12 mouse cellular contexts compared by ENCODE assay signal in genomic region chr1:153273657-153274056, GRCm38 (mm10). TPM values are rescaled to one million over a fixed set of nuclear protein-coding genes. Genes with fewer than 3 reads are reported as not detected.
DNase-seq lines count a peak whose midpoint lies in the region; ATAC-seq lines count a peak whose summit lies in the region.
"Had no signal": no experiment of that assay in that cellular context is flagged by ENCODE, and none has a peak within 500 bp of the region (broad histone marks: within the 10 kb centered on the region; RNA-seq: fewer than 3 reads in every experiment).

No protein-coding gene starts in this region.

- H3K36me3 ChIP-seq in kidney, embryonic 14.5 days (ENCODE audit: control insufficient read depth, insufficient read depth, low read length), result no peaks in the 10 kb centered on the region
- H3K36me3 ChIP-seq in intestine, embryonic 16.5 days (ENCODE audit: control insufficient read depth, insufficient read depth, low read length), result no peaks in the 10 kb centered on the region
- H3K36me3 ChIP-seq: limb, embryonic 12.5 days had no signal

- 60% methylated on average over 8 of the region's 8 CpGs for WGBS in kidney, embryonic 14.5 days
- 31% methylated on average over 8 of the region's 8 CpGs for WGBS in intestine, embryonic 16.5 days

- H3K4me2 ChIP-seq in kidney, embryonic 14.5 days (replicated peaks; ENCODE audit: low read depth, low read length), result no peak overlapping the region
- H3K4me2 ChIP-seq in intestine, embryonic 16.5 days (ENCODE audit: low read depth, low read length), result no peak overlapping the region
- H3K4me2 ChIP-seq: limb, embryonic 12.5 days had no signal

- DNase-seq in kidney, postnatal 14 days, result no peak
- peak; percentile 40 to 49 for DNase-seq in right cerebral cortex, postnatal 10 days (ENCODE audit: low spot score in 2 of 2)
- no peak for DNase-seq in right cerebral cortex, postnatal 14 days
- no peak for DNase-seq in adrenal gland, adult 2 months
- no peak for DNase-seq in adrenal gland, adult 8-10 months
- DNase-seq: kidney, postnatal 10 days; thymus, postnatal 36 days had no signal

- no peak for ATAC-seq in kidney, embryonic 14.5 days (ENCODE audit: low FRiP score, low TSS enrichment)
- no peak; the same call in 1 of the 2 replicates for ATAC-seq in intestine, embryonic 16.5 days
- ATAC-seq: forebrain, embryonic 14.5 days; midbrain, embryonic 16.5 days had no signal

- peaks cover 15% of the 10 kb centered on the region; the same call in 1 of the 2 replicates for H3K4me1 ChIP-seq in kidney, embryonic 14.5 days (ENCODE audit: control insufficient read depth, insufficient read depth, low read length)
- peaks cover 29% of the 10 kb centered on the region for H3K4me1 ChIP-seq in intestine, embryonic 16.5 days (ENCODE audit: control insufficient read depth, insufficient read depth, low read length)

- H3K27me3 ChIP-seq in kidney, embryonic 14.5 days (ENCODE audit: control insufficient read depth, insufficient read depth, low read length), result no peaks in the 10 kb centered on the region
- no peaks in the 10 kb centered on the region for H3K27me3 ChIP-seq in intestine, embryonic 16.5 days (replicated peaks; ENCODE audit: control insufficient read depth, insufficient read depth, low read length)
- H3K27me3 ChIP-seq: limb, embryonic 12.5 days had no signal

- 0 out of 2 replicates have a peak overlapping the region, but pooled peaks have one; percentile 8 for H3K27ac ChIP-seq in kidney, embryonic 14.5 days (ENCODE audit: low read depth, low read length)
- 0 out of 2 replicates have a peak overlapping the region, but pooled peaks have one; percentile 5 for H3K27ac ChIP-seq in intestine, embryonic 16.5 days (ENCODE audit: low read length)
- H3K27ac ChIP-seq: limb, embryonic 12.5 days had no signal

- no peak overlapping the region for H3K4me3 ChIP-seq in kidney, embryonic 14.5 days (ENCODE audit: low read length)
- H3K4me3 ChIP-seq in intestine, embryonic 16.5 days (ENCODE audit: low read length), result no peak overlapping the region
- H3K4me3 ChIP-seq: limb, embryonic 12.5 days had no signal

- H3K9me3 ChIP-seq in kidney, embryonic 14.5 days (ENCODE audit: control insufficient read depth, low read length), result no peaks in the 10 kb centered on the region
- H3K9me3 ChIP-seq in intestine, embryonic 16.5 days (ENCODE audit: control insufficient read depth, low read length), result no peaks in the 10 kb centered on the region
- H3K9me3 ChIP-seq: limb, embryonic 12.5 days had no signal

- no peak overlapping the region for H3K9ac ChIP-seq in kidney, embryonic 14.5 days (ENCODE audit: low read depth, low read length)
- H3K9ac ChIP-seq in intestine, embryonic 16.5 days (ENCODE audit: low read depth, low read length), result no peak overlapping the region
- H3K9ac ChIP-seq: limb, embryonic 12.5 days had no signal

RNA-seq across cellular contexts. Expression of gene Lamc1, which starts 58.9 kb away (rescaled TPM):
- 112 and 151 TPM in 2 replicates for polyA plus RNA-seq in kidney, embryonic 14.5 days (2014; fragmentation: Nextera tagmentation; extraction: Ambion mirVana)
- polyA plus RNA-seq in intestine, embryonic 16.5 days (2015; fragmentation: Nextera tagmentation; extraction: Ambion mirVana), result 37.1 and 44.0 TPM in 2 replicates
- total RNA-seq in adrenal gland, adult 2 months (2021), result 10 to 100 TPM; 61.1 to 76.0 TPM
- polyA plus RNA-seq in adrenal gland, adult 2 months (2012; rRNA removed), result 48.4 and 54.8 TPM in 2 replicates
- total RNA-seq in adrenal gland, adult 8-10 months (2022), result 10 to 100 TPM; 49.8 to 71.5 (median 61.8) TPM

Comparison
In these comparisons a context has a peak if more than half of its experiments do, and no peak if none do; other contexts are left out.
1. DNase-seq: peak in right cerebral cortex, postnatal 10 days (2 of 2); none in kidney, postnatal 14 days (single experiment), right cerebral cortex, postnatal 14 days (single experiment), adrenal gland, adult 2 months (single experiment) and adrenal gland, adult 8-10 months (single experiment).